ENCODE assay signal across 9 mouse cellular contexts in the genomic region with DNA sequence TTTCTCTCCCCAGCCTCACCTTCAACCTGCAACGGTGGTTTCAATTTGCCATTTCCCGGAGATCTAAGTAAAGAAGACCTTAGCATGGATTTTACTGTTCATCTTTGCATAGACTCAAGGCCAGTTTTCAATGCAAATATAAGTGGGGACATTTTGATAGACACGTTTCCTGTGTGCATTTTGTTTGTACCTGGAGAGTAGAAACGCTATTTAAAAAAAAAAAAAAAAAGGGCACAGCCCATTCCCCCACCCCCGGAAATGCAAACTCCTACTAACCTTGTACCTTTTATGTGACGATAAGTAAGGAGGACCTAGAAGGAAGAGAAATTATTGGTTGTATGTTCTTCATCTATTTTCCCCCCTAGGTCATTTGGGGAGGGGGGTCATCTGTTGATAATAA. TPM values are rescaled to one million over a fixed set of nuclear protein-coding genes. Genes with fewer than 3 reads are reported as not detected.
DNase-seq lines count a peak whose midpoint lies in the region; ATAC-seq lines count a peak whose summit lies in the region.
"Had no signal": no experiment of that assay in that cellular context is flagged by ENCODE, and none has a peak within 500 bp of the region (broad histone marks: within the 10 kb centered on the region; RNA-seq: fewer than 3 reads in every experiment).

No protein-coding gene starts in this region.

- H3K4me1 ChIP-seq in hindbrain, embryonic 10.5 days (replicated peaks), result peaks cover 46% of the 10 kb centered on the region
- H3K4me1 ChIP-seq in hindbrain, embryonic 11.5 days (replicated peaks; ENCODE audit: control insufficient read depth, insufficient read depth, low read length), result 0 out of 2 replicates have a peak, but pooled peaks cover 2% of the 10 kb centered on the region
- peaks cover 64% of the 10 kb centered on the region for H3K4me1 ChIP-seq in embryonic facial prominence, embryonic 10.5 days
- peaks cover 2% of the 10 kb centered on the region; the same call in 1 of the 2 replicates for H3K4me1 ChIP-seq in midbrain, embryonic 16.5 days (ENCODE audit: control insufficient read depth, insufficient read depth, low read length)

- DNase-seq in hindbrain, embryonic 10.5 days (ENCODE audit: low spot score), result no peak
- DNase-seq in hindbrain, embryonic 11.5 days (ENCODE audit: low spot score), result no peak
- DNase-seq in embryonic facial prominence, embryonic 10.5 days (ENCODE audit: low spot score), result no peak
- no peak for DNase-seq in Muller cell, postnatal 12 days (ENCODE audit: inconsistent ontology term)
- no peak for DNase-seq in thymus, postnatal 14 days
- no peak for DNase-seq in ovary, postnatal 10 days (ENCODE audit: low spot score)
- DNase-seq: thymus, adult 18-20 months had no signal

- no peaks in the 10 kb centered on the region for H3K36me3 ChIP-seq in hindbrain, embryonic 10.5 days
- H3K36me3 ChIP-seq in hindbrain, embryonic 11.5 days (ENCODE audit: control insufficient read depth, insufficient read depth, low read length), result no peaks in the 10 kb centered on the region
- H3K36me3 ChIP-seq in embryonic facial prominence, embryonic 10.5 days (replicated peaks), result no peaks in the 10 kb centered on the region
- no peaks in the 10 kb centered on the region for H3K36me3 ChIP-seq in midbrain, embryonic 16.5 days (ENCODE audit: control insufficient read depth, insufficient read depth, low read length)

- no peak for ATAC-seq in hindbrain, embryonic 11.5 days (ENCODE audit: low FRiP score)
- ATAC-seq in inflammation-experienced regulatory T-cells, adult 6 months, result peak; percentile 73
- ATAC-seq in midbrain, embryonic 16.5 days, result no peak

- 44% methylated on average over 6 of the region's 6 CpGs for WGBS in hindbrain, embryonic 10.5 days
- WGBS in hindbrain, embryonic 11.5 days, result 42% methylated on average over 6 of the region's 6 CpGs
- WGBS in embryonic facial prominence, embryonic 10.5 days, result 39% methylated on average over 6 of the region's 6 CpGs
- 48% methylated on average over 6 of the region's 6 CpGs for WGBS in midbrain, embryonic 16.5 days

- no peak overlapping the region for H3K9ac ChIP-seq in hindbrain, embryonic 11.5 days (ENCODE audit: low read depth, low read length)
- H3K9ac ChIP-seq in midbrain, embryonic 16.5 days (ENCODE audit: low read depth, low read length), result no peak overlapping the region

- H3K27me3 ChIP-seq in hindbrain, embryonic 10.5 days (ENCODE audit: insufficient read depth, poor library complexity, severe bottlenecking), result peaks cover 33% of the 10 kb centered on the region
- H3K27me3 ChIP-seq in hindbrain, embryonic 11.5 days (ENCODE audit: control insufficient read depth, insufficient read depth, low read length), result no peaks in the 10 kb centered on the region
- H3K27me3 ChIP-seq in embryonic facial prominence, embryonic 10.5 days (replicated peaks; ENCODE audit: low read depth, poor library complexity, severe bottlenecking), result no peaks in the 10 kb centered on the region
- no peaks in the 10 kb centered on the region for H3K27me3 ChIP-seq in midbrain, embryonic 16.5 days (ENCODE audit: control insufficient read depth, insufficient read depth, low read depth, low read length)

- H3K27ac ChIP-seq in hindbrain, embryonic 10.5 days, result peak overlapping the region; percentile 37; the same call in 1 of the 2 replicates
- no peak overlapping the region for H3K27ac ChIP-seq in hindbrain, embryonic 11.5 days (ENCODE audit: low read depth, low read length)
- peak overlapping the region; percentile 65; the same call in 1 of the 2 replicates for H3K27ac ChIP-seq in embryonic facial prominence, embryonic 10.5 days (replicated peaks)
- H3K27ac ChIP-seq in midbrain, embryonic 16.5 days (ENCODE audit: low read length), result no peak overlapping the region

- no peak overlapping the region for H3K4me3 ChIP-seq in hindbrain, embryonic 10.5 days
- no peak overlapping the region for H3K4me3 ChIP-seq in hindbrain, embryonic 11.5 days (ENCODE audit: low read depth, low read length)
- peak overlapping the region; percentile 33; the same call in 1 of the 2 replicates for H3K4me3 ChIP-seq in embryonic facial prominence, embryonic 10.5 days
- no peak overlapping the region; the same call in 1 of the 2 replicates for H3K4me3 ChIP-seq in midbrain, embryonic 16.5 days (ENCODE audit: low read depth, low read length)

- H3K9me3 ChIP-seq in hindbrain, embryonic 10.5 days, result no peaks in the 10 kb centered on the region
- H3K9me3 ChIP-seq in hindbrain, embryonic 11.5 days (ENCODE audit: control insufficient read depth, low read length), result no peaks in the 10 kb centered on the region
- no peaks in the 10 kb centered on the region for H3K9me3 ChIP-seq in embryonic facial prominence, embryonic 10.5 days
- no peaks in the 10 kb centered on the region for H3K9me3 ChIP-seq in midbrain, embryonic 16.5 days (replicated peaks; ENCODE audit: control insufficient read depth, low read length, poor library complexity, severe bottlenecking)

- no peak overlapping the region for H3K4me2 ChIP-seq in hindbrain, embryonic 11.5 days (replicated peaks; ENCODE audit: low read depth, low read length)
- peak overlapping the region; percentile 25 for H3K4me2 ChIP-seq in midbrain, embryonic 16.5 days (ENCODE audit: low read length)

RNA-seq across cellular contexts. Expression of a gene that starts 24.2 kb away (rescaled TPM):
- polyA plus RNA-seq in hindbrain, embryonic 10.5 days (2016; fragmentation: Nextera tagmentation; extraction: Ambion mirVana), result 38.2 and 63.0 TPM in 2 replicates
- polyA plus RNA-seq in hindbrain, embryonic 11.5 days (2014; fragmentation: Nextera tagmentation; extraction: Ambion mirVana), result 41.3 and 48.3 TPM in 2 replicates
- polyA plus RNA-seq in embryonic facial prominence, embryonic 10.5 days (2016; fragmentation: Nextera tagmentation; extraction: Ambion mirVana), result 122 and 131 TPM in 2 replicates
- polyA plus RNA-seq in inflammation-experienced regulatory T-cells, adult 6 months (2017; shearing (Covaris generic)), result 10 to 100 TPM; 32.8 to 52.8 (median 41.2) TPM
- polyA plus RNA-seq in midbrain, embryonic 16.5 days (2015; fragmentation: Nextera tagmentation; extraction: Ambion mirVana), result 28.7 and 32.9 TPM in 2 replicates

Comparison
In these comparisons a context has a peak if more than half of its experiments do, and no peak if none do; other contexts are left out.
1. H3K27ac ChIP-seq: peak in hindbrain, embryonic 10.5 days (single experiment) and embryonic facial prominence, embryonic 10.5 days (single experiment); none in hindbrain, embryonic 11.5 days (single experiment) and midbrain, embryonic 16.5 days (single experiment).